Mouse (Mus musculus): ENCODE measurements around the gene Cd3g. TPM values are rescaled to one million over a fixed set of nuclear protein-coding genes. Genes with fewer than 3 reads are reported as not detected.

Cd3g gene
- polyA plus RNA-seq (2015; fragmentation: Nextera tagmentation; extraction: Ambion mirVana), result not detected in 2 replicates

DNA sequence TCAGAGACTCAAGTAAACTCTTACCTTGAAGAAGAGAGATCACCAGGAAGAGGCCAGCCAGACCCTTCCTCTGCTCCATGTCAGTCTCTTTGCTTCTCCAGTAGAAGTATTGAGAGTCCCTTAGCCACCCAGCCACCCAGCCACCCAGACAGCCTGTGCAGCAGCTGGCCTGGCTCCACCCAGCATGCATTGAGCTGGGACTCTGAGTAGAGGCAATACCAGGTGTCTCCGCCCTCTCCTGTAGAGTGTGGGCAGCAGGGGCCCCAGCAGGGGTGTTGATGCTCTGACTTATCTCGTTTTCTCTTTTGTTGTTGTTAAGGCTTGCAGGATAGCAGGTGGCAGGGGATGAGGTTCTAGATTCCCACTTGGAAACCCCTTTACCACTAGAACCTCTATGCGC is at the start of gene Cd3g:
Cd3g (minus strand) TSS at position 190 of the 400 bp plus-strand sequence.
- H3K4me2 ChIP-seq, result no peak within 1 kb of the TSS
- no peaks in the 10 kb centered on the region for H3K9me3 ChIP-seq
- H3K27ac ChIP-seq, result no peak within 1 kb of the TSS
- H3K27me3 ChIP-seq, result peaks cover 31% of the 10 kb centered on the region
- no peak within 1 kb of the TSS for H3K9ac ChIP-seq
- H3K4me3 ChIP-seq, result no peak within 1 kb of the TSS
- no peak for ATAC-seq (ENCODE audit: low FRiP score)
- WGBS, result 72% methylated on average over 3 of the region's 3 CpGs
- H3K4me1 ChIP-seq (replicated peaks), result no peaks in the 10 kb centered on the region
- H3K36me3 ChIP-seq, result no peaks in the 10 kb centered on the region

DNA sequence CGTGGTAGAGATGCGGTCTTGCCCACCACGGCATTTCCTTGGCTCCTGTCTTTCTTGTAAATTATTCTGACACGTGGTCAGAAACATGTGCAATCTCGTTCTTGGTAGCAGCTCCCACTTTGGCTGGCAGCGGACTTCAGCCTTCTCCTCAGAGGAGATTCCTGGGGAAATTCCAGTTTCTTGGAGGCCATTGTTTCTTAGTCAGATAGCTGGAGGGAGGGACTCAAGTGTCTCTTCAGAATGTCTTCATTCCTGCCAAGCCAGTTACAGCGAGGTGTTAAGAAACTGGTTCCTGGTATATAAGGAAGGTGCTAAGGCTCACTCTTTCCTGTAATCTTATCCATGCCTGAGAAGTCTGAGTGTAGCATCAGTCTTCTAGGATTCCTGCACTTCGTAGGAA is 47.1 kb upstream of the Cd3g start:
- Histone ChIP-seq H3K27me3 (peaks cover 30% of the 10 kb centered on the region), H3K27ac (no peak overlapping the region), H3K9me3 (no peaks in the 10 kb centered on the region), H3K4me1 (replicated peaks) (no peaks in the 10 kb centered on the region), H3K4me2 (no peak overlapping the region), H3K4me3 (no peak overlapping the region), H3K36me3 (no peaks in the 10 kb centered on the region), H3K9ac (no peak overlapping the region)
- no peak for ATAC-seq (ENCODE audit: low FRiP score)
- 79% methylated on average over 8 of the region's 8 CpGs for WGBS

DNA sequence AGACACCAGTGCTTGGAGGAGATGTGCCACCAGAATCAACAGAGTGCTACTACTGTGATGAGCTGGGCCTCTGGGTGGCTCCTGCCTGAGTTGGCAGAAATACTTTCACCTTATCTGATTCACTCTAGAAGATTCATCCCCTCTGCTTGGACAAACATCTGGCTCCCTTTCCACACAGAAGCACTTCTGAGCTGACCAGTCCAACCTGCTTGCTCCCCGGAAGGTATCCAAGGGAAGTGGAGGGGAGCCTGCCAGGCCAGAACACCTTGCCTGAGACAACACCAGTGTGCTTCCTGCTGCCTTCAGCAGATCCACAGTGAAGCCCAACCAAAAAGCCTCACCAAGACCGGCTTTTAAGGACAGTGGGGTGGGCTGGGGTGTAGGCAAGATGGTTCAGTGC is 44.0 kb upstream of the Cd3g start:
- H3K4me2 ChIP-seq, result no peak overlapping the region
- no peak for ATAC-seq (ENCODE audit: low FRiP score)
- WGBS, result 82% methylated on average over 2 of the region's 2 CpGs

DNA sequence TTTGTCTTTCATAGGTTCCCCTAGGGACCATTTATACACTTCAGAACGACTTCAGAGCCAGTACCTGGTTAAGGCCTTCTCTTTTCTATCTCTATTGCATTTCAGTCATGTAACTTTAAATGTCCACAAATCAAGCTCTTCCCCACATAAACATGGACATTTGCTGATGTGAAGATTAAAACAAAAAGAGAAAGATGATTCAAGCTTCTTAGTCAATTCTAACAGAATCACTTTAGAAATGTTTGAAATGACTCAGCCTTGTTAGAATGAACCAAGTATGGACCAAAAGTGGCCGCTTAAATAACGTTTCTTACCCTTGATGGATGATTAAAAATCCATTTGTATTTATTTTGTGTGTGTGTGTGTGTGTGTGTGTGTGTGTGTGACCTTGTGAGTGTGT is 43.4 kb upstream of the Cd3g start:
- Histone ChIP-seq H3K4me1 (replicated peaks) (no peaks in the 10 kb centered on the region), H3K4me2 (no peak overlapping the region), H3K9me3 (no peaks in the 10 kb centered on the region), H3K36me3 (no peaks in the 10 kb centered on the region), H3K4me3 (no peak overlapping the region), H3K27ac (no peak overlapping the region), H3K27me3 (peaks cover 20% of the 10 kb centered on the region; the same call in 1 of the 2 replicates), H3K9ac (no peak overlapping the region)
- ATAC-seq (ENCODE audit: low FRiP score), result no peak
- 65% methylated on average over 3 of the region's 3 CpGs for WGBS

More for the DNA sequence above, 44.0 kb upstream of the Cd3g start:
- H3K27ac ChIP-seq, result no peak overlapping the region
- H3K9ac ChIP-seq, result no peak overlapping the region
- no peaks in the 10 kb centered on the region for H3K36me3 ChIP-seq
- no peaks in the 10 kb centered on the region for H3K4me1 ChIP-seq (replicated peaks)
- peaks cover 21% of the 10 kb centered on the region; the same call in 1 of the 2 replicates for H3K27me3 ChIP-seq
- no peak overlapping the region for H3K4me3 ChIP-seq
- H3K9me3 ChIP-seq, result no peaks in the 10 kb centered on the region

DNA sequence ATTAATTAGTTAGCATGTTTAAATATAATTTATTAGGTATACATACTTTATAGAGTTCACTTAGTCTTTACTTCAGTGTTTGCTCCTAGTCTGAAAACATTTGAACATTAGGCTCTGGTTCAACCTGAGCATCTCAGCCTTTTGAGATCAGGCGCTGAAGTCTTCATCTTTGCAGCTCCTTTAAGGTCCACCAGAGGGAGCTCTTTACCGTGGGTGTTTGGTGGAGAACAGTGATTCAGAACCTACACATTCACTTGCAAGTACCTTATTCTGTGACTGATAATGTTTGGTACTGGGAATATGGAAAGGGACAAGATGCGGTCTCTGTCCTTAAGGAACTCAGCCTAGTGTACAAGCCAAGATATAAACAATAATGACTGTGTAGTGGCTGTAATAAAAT is 42.6 kb upstream of the Cd3g start:
- Histone ChIP-seq H3K36me3 (no peaks in the 10 kb centered on the region), H3K9ac (no peak overlapping the region), H3K4me1 (replicated peaks) (no peaks in the 10 kb centered on the region), H3K9me3 (no peaks in the 10 kb centered on the region), H3K4me2 (no peak overlapping the region), H3K27me3 (peaks cover 15% of the 10 kb centered on the region; the same call in 1 of the 2 replicates), H3K4me3 (no peak overlapping the region), H3K27ac (no peak overlapping the region)
- whole genome bisulfite sequencing, result 11% methylated on average over 3 of the region's 3 CpGs
- ATAC-seq (ENCODE audit: low FRiP score), result no peak

- Histone ChIP-seq H3K4me2 (no peak overlapping the region), H3K36me3 (no peaks in the 10 kb centered on the region), H3K4me1 (replicated peaks) (no peaks in the 10 kb centered on the region), H3K9me3 (no peaks in the 10 kb centered on the region), H3K27ac (no peak overlapping the region), H3K4me3 (no peak overlapping the region), H3K9ac (no peak overlapping the region), H3K27me3 (no peaks in the 10 kb centered on the region)
- 80% methylated on average over 11 of the region's 11 CpGs for WGBS
- ATAC-seq (ENCODE audit: low FRiP score), result no peak
Measured at GRCm38 (mm10) chr9:45018031-45018430, 37.8 kb upstream of the Cd3g start.

DNA sequence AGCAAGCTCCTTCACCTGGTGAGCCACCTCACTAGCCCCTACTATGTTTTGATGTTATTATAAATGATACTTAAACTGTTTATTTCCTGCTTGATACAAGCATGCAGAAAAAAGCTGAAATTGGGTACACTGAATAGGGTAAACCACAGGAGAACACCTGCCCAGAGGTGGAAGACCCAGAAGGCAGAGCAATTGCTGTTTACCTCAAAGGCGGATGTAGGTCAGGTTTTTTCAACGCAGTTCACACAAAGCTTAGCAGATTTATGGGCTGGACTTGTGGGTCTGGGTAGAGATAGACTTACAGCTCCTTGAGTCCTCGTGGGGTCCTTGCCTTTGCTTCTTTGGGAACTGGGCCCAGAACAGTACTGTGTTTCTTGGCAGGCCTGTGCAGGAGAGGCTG is 35.6 kb upstream of the Cd3g start:
- 0 out of 2 replicates have a peak, but pooled peaks cover 2% of the 10 kb centered on the region for H3K27me3 ChIP-seq
- 77% methylated on average over 3 of the region's 3 CpGs for WGBS
- no peak for ATAC-seq (ENCODE audit: low FRiP score)

DNA sequence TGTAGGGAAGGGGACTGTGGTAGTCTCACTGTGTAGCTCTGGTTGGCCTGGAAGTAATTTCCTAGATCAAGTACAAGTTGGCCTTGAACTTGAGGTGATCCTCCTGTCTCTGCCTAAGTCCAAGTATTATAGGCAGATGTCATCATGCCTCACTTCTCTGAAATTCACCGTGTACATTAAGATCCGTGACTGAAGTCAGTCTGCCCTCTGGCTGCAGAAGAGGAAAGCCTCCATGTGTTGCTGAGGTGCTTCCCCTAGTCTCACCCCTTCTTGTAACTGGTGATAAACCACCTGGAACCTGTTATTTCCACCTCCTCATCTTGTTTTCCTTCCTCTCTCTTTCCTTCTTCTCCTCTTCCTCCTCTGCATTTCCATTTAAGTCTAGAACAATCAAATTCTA is 34.6 kb upstream of the Cd3g start:
- H3K9ac ChIP-seq, result no peak overlapping the region
- H3K4me2 ChIP-seq, result no peak overlapping the region
- no peaks in the 10 kb centered on the region for H3K36me3 ChIP-seq
- H3K9me3 ChIP-seq, result no peaks in the 10 kb centered on the region
- no peak for ATAC-seq (ENCODE audit: low FRiP score)
- WGBS, result 51% methylated on average over 2 of the region's 2 CpGs
- no peak overlapping the region for H3K4me3 ChIP-seq
- no peak overlapping the region for H3K27ac ChIP-seq
- 0 out of 2 replicates have a peak, but pooled peaks cover 2% of the 10 kb centered on the region for H3K27me3 ChIP-seq
- H3K4me1 ChIP-seq (replicated peaks), result no peaks in the 10 kb centered on the region

More for the DNA sequence above, 35.6 kb upstream of the Cd3g start:
- no peaks in the 10 kb centered on the region for H3K4me1 ChIP-seq (replicated peaks)
- no peak overlapping the region for H3K4me2 ChIP-seq
- no peaks in the 10 kb centered on the region for H3K36me3 ChIP-seq
- no peaks in the 10 kb centered on the region for H3K9me3 ChIP-seq
- no peak overlapping the region for H3K9ac ChIP-seq
- H3K27ac ChIP-seq, result no peak overlapping the region
- no peak overlapping the region for H3K4me3 ChIP-seq

DNA sequence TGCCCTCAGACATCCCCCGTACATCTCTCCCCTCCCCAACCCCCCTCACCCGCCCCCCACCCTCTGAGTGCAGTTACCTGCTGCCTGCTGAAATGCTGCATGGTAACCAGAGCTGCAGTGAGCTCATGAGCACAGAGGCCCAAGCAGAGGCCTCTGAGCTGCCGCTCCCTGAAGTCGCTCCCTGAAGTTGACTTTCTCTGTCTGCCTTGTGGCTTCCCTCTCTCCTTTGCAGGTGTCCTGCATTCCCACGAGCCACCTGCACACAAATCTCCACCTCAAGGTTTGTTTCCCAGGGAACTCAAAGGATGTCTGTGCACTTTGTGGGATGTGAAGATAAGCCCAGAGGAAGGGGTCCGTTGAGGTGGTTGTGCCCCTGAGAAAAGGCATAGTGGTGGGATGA is 31.1 kb upstream of the Cd3g start:
- H3K4me2 ChIP-seq, result no peak overlapping the region
- H3K9ac ChIP-seq, result no peak overlapping the region
- no peaks in the 10 kb centered on the region for H3K4me1 ChIP-seq (replicated peaks)
- no peaks in the 10 kb centered on the region for H3K9me3 ChIP-seq
- H3K4me3 ChIP-seq, result no peak overlapping the region
- H3K36me3 ChIP-seq, result no peaks in the 10 kb centered on the region
- 0 out of 2 replicates have a peak, but pooled peaks cover 2% of the 10 kb centered on the region for H3K27me3 ChIP-seq
- 59% methylated on average over 6 of the region's 6 CpGs for WGBS
- no peak overlapping the region for H3K27ac ChIP-seq
- ATAC-seq (ENCODE audit: low FRiP score), result no peak

DNA sequence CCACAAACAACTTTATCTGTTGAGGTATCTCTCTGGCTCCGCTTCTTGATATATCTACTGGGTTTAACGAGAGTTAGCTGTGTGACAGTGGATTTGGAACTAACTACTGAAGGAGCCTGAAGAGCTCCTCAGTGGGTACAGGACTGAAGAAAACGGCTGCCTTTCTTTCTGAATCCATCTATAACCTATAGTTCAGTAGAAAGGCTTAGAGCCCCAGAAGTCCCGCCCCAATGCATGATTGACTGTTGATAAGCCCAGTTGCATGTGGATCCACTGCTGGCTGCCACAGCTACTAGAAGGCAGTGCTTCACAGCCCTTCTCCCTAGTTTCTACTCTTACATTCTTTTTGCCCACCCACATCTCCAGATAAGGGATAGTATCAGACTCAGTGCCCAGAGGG is 30.2 kb upstream of the Cd3g start:
- no peak for ATAC-seq (ENCODE audit: low FRiP score)

GRCm38 (mm10) chr9:45009180-45010078 is 29.2 kb upstream of the Cd3g start, which contains the start of gene Cd3e:
Cd3e (minus strand) TSS chr9:45009627.
- no peaks in the 10 kb centered on the region for H3K36me3 ChIP-seq
- H3K4me2 ChIP-seq, result no peak within 1 kb of the TSS
- no peak for ATAC-seq (ENCODE audit: low FRiP score)
- no peaks in the 10 kb centered on the region for H3K9me3 ChIP-seq
- H3K9ac ChIP-seq, result no peak within 1 kb of the TSS
- 83% methylated on average over 19 of the region's 19 CpGs for WGBS
- no peak within 1 kb of the TSS for H3K4me3 ChIP-seq
- no peaks in the 10 kb centered on the region for H3K4me1 ChIP-seq (replicated peaks)
- 0 out of 2 replicates have a peak, but pooled peaks cover 2% of the 10 kb centered on the region for H3K27me3 ChIP-seq
- H3K27ac ChIP-seq, result no peak within 1 kb of the TSS

More for the DNA sequence above, 30.2 kb upstream of the Cd3g start:
- Histone ChIP-seq H3K4me3 (no peak overlapping the region), H3K27me3 (0 out of 2 replicates have a peak, but pooled peaks cover 2% of the 10 kb centered on the region), H3K4me2 (no peak overlapping the region), H3K9me3 (no peaks in the 10 kb centered on the region), H3K27ac (no peak overlapping the region), H3K4me1 (replicated peaks) (no peaks in the 10 kb centered on the region), H3K9ac (no peak overlapping the region), H3K36me3 (no peaks in the 10 kb centered on the region)
- 83% methylated on average over 4 of the region's 4 CpGs for WGBS

DNA sequence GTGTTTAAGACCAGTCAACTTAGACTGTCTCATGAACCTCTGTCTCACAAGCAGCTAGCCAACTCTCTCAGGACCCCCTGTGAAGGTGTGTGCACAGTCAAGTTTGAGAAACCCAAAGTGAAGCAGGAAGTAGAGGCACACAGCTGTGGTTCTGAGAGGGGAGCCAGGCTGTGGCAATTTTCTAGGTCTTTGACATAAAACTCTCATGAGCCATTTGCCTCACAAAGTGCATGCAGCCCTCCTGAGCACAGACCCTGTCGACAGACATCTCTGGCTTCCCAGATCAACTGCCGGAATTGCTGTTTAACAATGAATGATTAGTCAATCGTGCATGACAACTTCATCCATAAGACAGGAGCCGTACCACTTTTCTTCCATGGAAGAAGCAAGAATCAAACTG is 28.1 kb upstream of the Cd3g start:
- no peaks in the 10 kb centered on the region for H3K4me1 ChIP-seq (replicated peaks)
- no peak overlapping the region for H3K9ac ChIP-seq
- no peaks in the 10 kb centered on the region for H3K36me3 ChIP-seq
- no peak for ATAC-seq (ENCODE audit: low FRiP score)
- no peak overlapping the region for H3K4me2 ChIP-seq
- no peaks in the 10 kb centered on the region for H3K9me3 ChIP-seq
- no peak overlapping the region for H3K4me3 ChIP-seq
- 76% methylated on average over 4 of the region's 4 CpGs for WGBS
- H3K27ac ChIP-seq, result no peak overlapping the region
- 0 out of 2 replicates have a peak, but pooled peaks cover 2% of the 10 kb centered on the region for H3K27me3 ChIP-seq

GRCm38 (mm10) chr9:45007404-45007803 is 27.2 kb upstream of the Cd3g start:
- no peak overlapping the region for H3K4me2 ChIP-seq
- ATAC-seq (ENCODE audit: low FRiP score), result no peak
- H3K9ac ChIP-seq, result no peak overlapping the region
- 0 out of 2 replicates have a peak, but pooled peaks cover 2% of the 10 kb centered on the region for H3K27me3 ChIP-seq
- no peak overlapping the region for H3K4me3 ChIP-seq
- H3K4me1 ChIP-seq (replicated peaks), result no peaks in the 10 kb centered on the region
- H3K27ac ChIP-seq, result no peak overlapping the region
- no peaks in the 10 kb centered on the region for H3K36me3 ChIP-seq
- 78% methylated on average over 12 of the region's 12 CpGs for WGBS
- no peaks in the 10 kb centered on the region for H3K9me3 ChIP-seq

All from hindbrain, embryonic 13.5 days (tissue).